Mouse (Mus musculus) embryonic facial prominence, embryonic 10.5 days (tissue): Measurements from ENCODE around the gene Gm18336. TPM values are rescaled to one million over a fixed set of nuclear protein-coding genes. Genes with fewer than 3 reads are reported as not detected.
"Not testable (repeated sequence)": the region's sequence is repeated elsewhere in the genome, so short reads cannot be mapped to it uniquely, and the experiment has no call there.

Experiments used
- DNase-seq: peaks from one replicate; pipeline ENCODE4 v3.0.0-alpha.2; 2017; ENCODE audit warnings: low spot score
- H3K27ac ChIP-seq: fragments of 300-500 bp; sonication (generic); replicated peaks from 2 replicates; pipeline ENCODE4 v1.5.1; 2016; ENCODE audit warnings: mild to moderate bottlenecking
- H3K27me3 ChIP-seq: fragments of 300-500 bp; sonication (generic); replicated peaks from 2 replicates; pipeline ENCODE4 v1.6.1; 2016; ENCODE audit warnings: low read depth, mild to moderate bottlenecking; ENCODE audit not compliant: poor library complexity, severe bottlenecking
- H3K36me3 ChIP-seq: fragments of 300-500 bp; sonication (generic); replicated peaks from 2 replicates; pipeline ENCODE4 v1.6.1; 2016; ENCODE audit warnings: mild to moderate bottlenecking, moderate library complexity
- H3K4me1 ChIP-seq: fragments of 300-500 bp; sonication (generic); 2 replicates; pipeline ENCODE4 v1.6.1; 2016
- H3K4me3 ChIP-seq: fragments of 300-500 bp; sonication (generic); 2 replicates; pipeline ENCODE4 v1.5.1; 2016; ENCODE audit warnings: mild to moderate bottlenecking, moderate library complexity
- H3K9me3 ChIP-seq: fragments of 300-500 bp; sonication (generic); 2 replicates; pipeline ENCODE4 v1.6.1; 2016; ENCODE audit warnings: mild to moderate bottlenecking
- WGBS: fragments of 180-500 bp; shearing (Covaris S2); methylation state at CpG from one replicate; pipeline ENCODE4 v1.1.7; 2016; 5-methylcytosine and 5-hydroxymethylcytosine counted together
- polyA plus RNA-seq: library from polyadenylated mRNA; unstranded; fragments of >200 nt; fragmentation: Nextera tagmentation; extraction: Ambion mirVana; gene quantifications from 2 replicates; pipeline ENCODE4 v1.2.1, GENCODE M21; 2016

Gene Gm18336
- not detected in 2 replicates for polyA plus RNA-seq

GRCm38 (mm10) chrX:73398636-73399035 is at the start of gene Gm18336:
Gm18336 (minus strand) TSS chrX:73398736.
- H3K27ac ChIP-seq, H3K4me1 ChIP-seq, H3K9me3 ChIP-seq, H3K36me3 ChIP-seq, DNase-seq, H3K4me3 ChIP-seq: not testable (repeated sequence)
- peaks cover 38% of the 10 kb centered on the region for H3K27me3 ChIP-seq
- 70% methylated on average over 2 of the region's 2 CpGs for WGBS

- 61% methylated on average over 2 of the region's 2 CpGs for WGBS
- H3K27me3 ChIP-seq: peaks cover 41% of the 10 kb centered on the region
- no peak for DNase-seq
- H3K4me1 ChIP-seq: no peaks in the 10 kb centered on the region
- no peaks in the 10 kb centered on the region for H3K9me3 ChIP-seq
- H3K36me3 ChIP-seq: peaks cover 31% of the 10 kb centered on the region
- H3K4me3 ChIP-seq: no peak overlapping the region
- H3K27ac ChIP-seq: no peak overlapping the region
Measured at GRCm38 (mm10) chrX:73441428-73441827, 42.9 kb upstream of the Gm18336 start.

- DNase-seq: no peak
- WGBS: 79% methylated on average over 11 of the region's 11 CpGs
- Histone ChIP-seq H3K27me3 (peaks cover 59% of the 10 kb centered on the region), H3K4me3 (no peak within 1 kb of the TSS), H3K27ac (no peak within 1 kb of the TSS), H3K9me3 (no peaks in the 10 kb centered on the region), H3K36me3 (peaks cover 29% of the 10 kb centered on the region), H3K4me1 (no peaks in the 10 kb centered on the region)
Measured at GRCm38 (mm10) chrX:73435252-73435651, 36.7 kb upstream of the Gm18336 start, which contains the start of gene Trex2. Trex2 (minus strand) TSS chrX:73435344.

- no peak overlapping the region for H3K27ac ChIP-seq
- H3K27me3 ChIP-seq: peaks cover 52% of the 10 kb centered on the region
- H3K36me3 ChIP-seq: peaks cover 15% of the 10 kb centered on the region
- H3K4me3 ChIP-seq: no peak overlapping the region
- H3K4me1 ChIP-seq: no peaks in the 10 kb centered on the region
- DNase-seq: no peak
- 71% methylated on average over 5 of the region's 5 CpGs for WGBS
- no peaks in the 10 kb centered on the region for H3K9me3 ChIP-seq
Measured at GRCm38 (mm10) chrX:73432850-73433249, 34.3 kb upstream of the Gm18336 start.

- Histone ChIP-seq H3K27ac (no peak overlapping the region), H3K4me3 (no peak overlapping the region), H3K36me3 (no peaks in the 10 kb centered on the region), H3K4me1 (no peaks in the 10 kb centered on the region), H3K27me3 (peaks cover 45% of the 10 kb centered on the region), H3K9me3 (no peaks in the 10 kb centered on the region)
- DNase-seq: no peak
- WGBS: 75% methylated on average over 2 of the region's 2 CpGs
Measured at GRCm38 (mm10) chrX:73430036-73430435, 31.5 kb upstream of the Gm18336 start.

- H3K36me3 ChIP-seq: no peaks in the 10 kb centered on the region
- no peaks in the 10 kb centered on the region for H3K9me3 ChIP-seq
- 32% methylated on average over 1 of the region's 1 CpGs for WGBS
- peaks cover 45% of the 10 kb centered on the region for H3K27me3 ChIP-seq
- H3K27ac ChIP-seq: no peak overlapping the region
- DNase-seq: no peak
- H3K4me3 ChIP-seq: no peak overlapping the region
- H3K4me1 ChIP-seq: no peaks in the 10 kb centered on the region
Measured at GRCm38 (mm10) chrX:73412767-73413166, 14.2 kb upstream of the Gm18336 start.

- H3K9me3 ChIP-seq: no peaks in the 10 kb centered on the region
- WGBS: 24% methylated on average over 20 of the region's 20 CpGs
- H3K4me3 ChIP-seq: peak within 1 kb of the TSS; percentile 50
- H3K27ac ChIP-seq: no peak within 1 kb of the TSS; the same call in 1 of the 2 replicates
- H3K4me1 ChIP-seq: no peaks in the 10 kb centered on the region
- peak; percentile 30 for DNase-seq
- no peaks in the 10 kb centered on the region for H3K36me3 ChIP-seq
- peaks cover 45% of the 10 kb centered on the region for H3K27me3 ChIP-seq
Measured at GRCm38 (mm10) chrX:73410880-73411517, 12.5 kb upstream of the Gm18336 start, which contains the start of gene Zfp92. Zfp92 (plus strand) TSS chrX:73411096.

- no peak for DNase-seq
- Histone ChIP-seq H3K4me3 (no peak overlapping the region), H3K9me3 (no peaks in the 10 kb centered on the region), H3K4me1 (no peaks in the 10 kb centered on the region), H3K27ac (no peak overlapping the region), H3K27me3 (peaks cover 18% of the 10 kb centered on the region), H3K36me3 (no peaks in the 10 kb centered on the region)
- 95% methylated on average over 12 of the region's 12 CpGs for WGBS
Measured at GRCm38 (mm10) chrX:73401616-73402015, 3.1 kb upstream of the Gm18336 start.

GRCm38 (mm10) chrX:73400951-73401350 is 2.4 kb upstream of the Gm18336 start:
- Histone ChIP-seq H3K4me3 (no peak overlapping the region), H3K4me1 (no peaks in the 10 kb centered on the region), H3K9me3 (no peaks in the 10 kb centered on the region), H3K27me3 (peaks cover 24% of the 10 kb centered on the region), H3K27ac (no peak overlapping the region), H3K36me3 (no peaks in the 10 kb centered on the region)
- 86% methylated on average over 20 of the region's 20 CpGs for WGBS
- DNase-seq: no peak

GRCm38 (mm10) chrX:73396446-73396845 is 2.1 kb downstream of the Gm18336 start:
- Histone ChIP-seq H3K36me3 (no peaks in the 10 kb centered on the region), H3K9me3 (no peaks in the 10 kb centered on the region), H3K27me3 (peaks cover 47% of the 10 kb centered on the region), H3K4me1 (no peaks in the 10 kb centered on the region), H3K27ac (no peak overlapping the region), H3K4me3 (no peak overlapping the region)
- 94% methylated on average over 1 of the region's 1 CpGs for WGBS
- no peak for DNase-seq

- H3K4me1 ChIP-seq: no peaks in the 10 kb centered on the region
- no peak overlapping the region for H3K4me3 ChIP-seq
- no peaks in the 10 kb centered on the region for H3K36me3 ChIP-seq
- H3K27ac ChIP-seq: no peak overlapping the region
- no peak for DNase-seq
- 83% methylated on average over 4 of the region's 4 CpGs for WGBS
- H3K27me3 ChIP-seq: peaks cover 36% of the 10 kb centered on the region
- H3K9me3 ChIP-seq: no peaks in the 10 kb centered on the region
Measured at GRCm38 (mm10) chrX:73391481-73391880, 7.1 kb downstream of the Gm18336 start.

GRCm38 (mm10) chrX:73384924-73385323 is 13.6 kb downstream of the Gm18336 start:
- DNase-seq: no peak
- Histone ChIP-seq H3K4me1 (no peaks in the 10 kb centered on the region), H3K4me3 (no peak overlapping the region), H3K27me3 (peaks cover 16% of the 10 kb centered on the region), H3K9me3 (no peaks in the 10 kb centered on the region), H3K36me3 (no peaks in the 10 kb centered on the region), H3K27ac (no peak overlapping the region)
- WGBS: 31% methylated on average over 1 of the region's 1 CpGs

GRCm38 (mm10) chrX:73384419-73384818 is 14.1 kb downstream of the Gm18336 start:
- DNase-seq: no peak
- Histone ChIP-seq H3K36me3 (no peaks in the 10 kb centered on the region), H3K4me3 (no peak overlapping the region), H3K9me3 (no peaks in the 10 kb centered on the region), H3K27me3 (peaks cover 21% of the 10 kb centered on the region), H3K4me1 (no peaks in the 10 kb centered on the region), H3K27ac (no peak overlapping the region)
- WGBS: 78% methylated on average over 6 of the region's 6 CpGs
